Mouse (Mus musculus) olfactory bulb, adult 2 months (tissue): Measurements from ENCODE around the gene Gm9844.
"Not testable (repeated sequence)": the region's sequence is repeated elsewhere in the genome, so short reads cannot be mapped to it uniquely, and the experiment has no call there.

Experiments used
- CTCF ChIP-seq: fragments of 200-500 bp; IDR thresholded peaks from 2 replicates; pipeline ENCODE4 v1.5.1; 2012; ENCODE audit warnings: low read depth, mild to moderate bottlenecking, low read length, moderate library complexity; ENCODE audit not compliant: insufficient read depth
- POLR2A ChIP-seq: fragments of 200-500 bp; IDR thresholded peaks from 2 replicates; pipeline ENCODE4 v1.6.1; 2012; ENCODE audit warnings: mild to moderate bottlenecking, low read depth, low read length, moderate library complexity; ENCODE audit not compliant: insufficient read depth

GRCm38 (mm10) chr7:24846576-24846975 is 15.4 kb upstream of the Gm9844 start:
- not testable (repeated sequence) for TF ChIP-seq CTCF, POLR2A
